Mouse (Mus musculus) cerebellum, adult 2 months (tissue): Measurements from ENCODE around the gene Tecr.

Experiments used
- CTCF ChIP-seq: fragments of 200-500 bp; IDR thresholded peaks from 2 replicates; pipeline ENCODE4 v1.5.1; 2011; ENCODE audit warnings: low read depth, mild to moderate bottlenecking, control low read depth, low read length, moderate library complexity, borderline replicate concordance; ENCODE audit not compliant: insufficient read depth
- POLR2A ChIP-seq: fragments of 200-500 bp; IDR thresholded peaks from 2 replicates; pipeline ENCODE4 v1.6.1; 2011; ENCODE audit warnings: low read length, control low read depth, borderline replicate concordance; ENCODE audit not compliant: insufficient read depth

GRCm38 (mm10) chr8:83613695-83614094, 5.9 kb upstream of the Tecr start:
- TF ChIP-seq CTCF (no peak), POLR2A (no peak)
